ENCODE assay signal across 11 mouse cellular contexts in genomic region chr11:103285951-103286350, GRCm38 (mm10). TPM values are rescaled to one million over a fixed set of nuclear protein-coding genes. Genes with fewer than 3 reads are reported as not detected.
DNase-seq lines count a peak whose midpoint lies in the region; ATAC-seq and TF ChIP-seq lines count a peak whose summit lies in the region.
"Had no signal": no experiment of that assay in that cellular context is flagged by ENCODE, and none has a peak within 500 bp of the region (broad histone marks: within the 10 kb centered on the region; RNA-seq: fewer than 3 reads in every experiment).

No protein-coding gene starts in this region.

- no peak for TF ChIP-seq POLR2A in lung, adult 2 months (IDR thresholded peaks at IDR 0.05; ENCODE audit: borderline replicate concordance, extremely low read depth, low read depth, low read length)
- no peak for TF ChIP-seq POLR2A in small intestine, adult 2 months (IDR thresholded peaks at IDR 0.05; ENCODE audit: low read depth, low read length)

- no peaks in the 10 kb centered on the region for H3K27me3 ChIP-seq in heart, embryonic 12.5 days (replicated peaks)
- no peaks in the 10 kb centered on the region for H3K27me3 ChIP-seq in small intestine, adult 2 months (ENCODE audit: control insufficient read depth, insufficient read depth, low read length)
- H3K27me3 ChIP-seq: Patski had no signal

- peak; percentile 59 to 72 for DNase-seq in lung, adult 18-20 months
- DNase-seq in lung, adult 2 months = no peak
- DNase-seq in kidney, postnatal 4 days = peak; percentile 65 to 75
- DNase-seq in frontal cortex, adult 2 months (ENCODE audit: extremely low spot score in 1 of 2, low spot score in 1 of 2) = no peak
- DNase-seq in layer of hippocampus, adult 8-10 months (ENCODE audit: low spot score in 2 of 2) = no peak
- DNase-seq: right cerebral cortex, postnatal 25 days had no signal

- H3K4me1 ChIP-seq in lung, adult 2 months (ENCODE audit: control insufficient read depth, insufficient read depth, low read length) = peaks cover 21% of the 10 kb centered on the region
- peaks cover 14% of the 10 kb centered on the region for H3K4me1 ChIP-seq in heart, embryonic 12.5 days (replicated peaks)
- H3K4me1 ChIP-seq in small intestine, adult 2 months (ENCODE audit: control insufficient read depth, insufficient read depth, insufficient read length, low read length) = peaks cover 3% of the 10 kb centered on the region; the same call in 1 of the 2 replicates

- H3K36me3 ChIP-seq in heart, embryonic 12.5 days = no peaks in the 10 kb centered on the region
- H3K36me3 ChIP-seq in small intestine, adult 2 months (ENCODE audit: control insufficient read depth, insufficient read depth, low read length) = no peaks in the 10 kb centered on the region

- 34% methylated on average over 6 of the region's 6 CpGs for WGBS in lung, adult 2 months
- 16% methylated on average over 6 of the region's 6 CpGs for WGBS in heart, embryonic 12.5 days
- 60% methylated on average over 6 of the region's 6 CpGs for WGBS in small intestine, adult 2 months

- no peak for TF ChIP-seq CTCF in lung, adult 2 months (IDR thresholded peaks at IDR 0.05; ENCODE audit: insufficient read depth, low read length)
- TF ChIP-seq CTCF in small intestine, adult 2 months (IDR thresholded peaks at IDR 0.05; ENCODE audit: extremely low read depth, insufficient read length, insufficient replicate concordance, low read depth, low read length) = no peak

- ATAC-seq in heart, embryonic 12.5 days (ENCODE audit: insufficient number of reproducible peaks, low FRiP score) = peak; percentile 66; the same call in 1 of the 2 replicates
- no peak for ATAC-seq in erythroid progenitor cell, adult 5-6 weeks (replicated peaks; ENCODE audit: low FRiP score, poor library complexity, severe bottlenecking)
- ATAC-seq: Patski had no signal

- no peak overlapping the region for H3K4me3 ChIP-seq in lung, adult 2 months (replicated peaks; ENCODE audit: extremely low read depth, low read depth, low read length)
- H3K4me3 ChIP-seq in heart, embryonic 12.5 days = no peak overlapping the region
- no peak overlapping the region for H3K4me3 ChIP-seq in small intestine, adult 2 months (ENCODE audit: low read depth, low read length)
- H3K4me3 ChIP-seq: megakaryocyte, embryonic 14.5 days had no signal

- H3K9ac ChIP-seq in heart, embryonic 12.5 days = no peak overlapping the region

- H3K9me3 ChIP-seq in heart, embryonic 12.5 days (replicated peaks) = no peaks in the 10 kb centered on the region
- H3K9me3 ChIP-seq: megakaryocyte, embryonic 14.5 days had no signal

- H3K4me2 ChIP-seq in heart, embryonic 12.5 days = no peak overlapping the region

- H3K27ac ChIP-seq in heart, embryonic 12.5 days (ENCODE audit: poor library complexity, severe bottlenecking) = peak overlapping the region; percentile 36; the same call in 1 of the 2 replicates
- H3K27ac ChIP-seq in small intestine, adult 2 months (ENCODE audit: insufficient read depth, low read depth, low read length) = 0 out of 2 replicates have a peak overlapping the region, but pooled peaks have one; percentile 14

RNA-seq across cellular contexts. Expression of gene Map3k14, which starts 18.7 kb away (rescaled TPM):
- polyA plus RNA-seq in lung, adult 2 months (2012; rRNA removed) = 16.3 and 19.7 TPM in 2 replicates
- polyA plus RNA-seq in heart, embryonic 12.5 days (2016; fragmentation: Nextera tagmentation; extraction: Ambion mirVana) = 2.0 and 2.6 TPM in 2 replicates
- 9.9 and 12.7 TPM in 2 replicates for polyA plus RNA-seq in small intestine, adult 2 months (2012; rRNA removed)
- 2.9 and 3.8 TPM in 2 replicates for total RNA-seq in erythroid progenitor cell, adult 5-6 weeks (2015; ENCODE audit: low replicate concordance)
- total RNA-seq in erythroid progenitor cell, adult 5-6 weeks (2017; ENCODE audit: low replicate concordance) = 0.51 and 3.8 TPM in 2 replicates
- 3.8 and 4.3 TPM in 2 replicates for polyA plus RNA-seq in frontal cortex, adult 2 months (2012; rRNA removed)
- total RNA-seq in layer of hippocampus, adult 8-10 months (2022) = 1 to 10 TPM; 4.6 to 5.5 (median 4.8) TPM

Comparison
In these comparisons a context has a peak if more than half of its experiments do, and no peak if none do; other contexts are left out.
1. DNase-seq: peak in lung, adult 18-20 months (2 of 2) and kidney, postnatal 4 days (2 of 2); none in lung, adult 2 months (single experiment), frontal cortex, adult 2 months (0 of 2) and layer of hippocampus, adult 8-10 months (0 of 2).